Mouse (Mus musculus) left cerebral cortex, adult 9 months (tissue): ENCODE data around the gene Aebp2.

Source experiments
- DNase-seq, 2 experiments: peaks; one replicate each; pipeline ENCODE4 v3.0.0; 2022; ENCODE audit warnings: low spot score in 2 of 2

The Aebp2 gene

GRCm38 (mm10) chr6:140606534-140606933 is 15.9 kb upstream of the Aebp2 start:
- DNase-seq: no peak

GRCm38 (mm10) chr6:140608666-140609065 is 13.8 kb upstream of the Aebp2 start:
- no peak for DNase-seq

- DNase-seq: no peak
These were observed 12.9 kb upstream of the Aebp2 start for GRCm38 (mm10) chr6:140609533-140609932.

- no peak for DNase-seq
These were observed 12.3 kb upstream of the Aebp2 start for GRCm38 (mm10) chr6:140610117-140610516.

- DNase-seq: no peak
These were observed 11.2 kb upstream of the Aebp2 start for GRCm38 (mm10) chr6:140611282-140611681.

GRCm38 (mm10) chr6:140611893-140612473 is 10.5 kb upstream of the Aebp2 start:
- no peak for DNase-seq

- DNase-seq: no peak
These were observed 8.6 kb upstream of the Aebp2 start for GRCm38 (mm10) chr6:140613822-140614221.

- DNase-seq: no peak
These were observed 7.8 kb upstream of the Aebp2 start for GRCm38 (mm10) chr6:140614711-140615110.

GRCm38 (mm10) chr6:140620531-140621349 is 1.7 kb upstream of the Aebp2 start:
- no peak for DNase-seq

- no peak for DNase-seq
These were observed 841 bp upstream of the Aebp2 start for GRCm38 (mm10) chr6:140621622-140622021.

- peak; percentile 86 to 94 for DNase-seq
These were observed 998 bp downstream of the Aebp2 start for GRCm38 (mm10) chr6:140623226-140624095.

- peak in 1 of 2 experiments; percentile 21 for DNase-seq
These were observed 1.9 kb downstream of the Aebp2 start for GRCm38 (mm10) chr6:140624096-140625051.

GRCm38 (mm10) chr6:140629176-140629859 is 6.9 kb downstream of the Aebp2 start:
- DNase-seq: no peak

GRCm38 (mm10) chr6:140630306-140630705 is 7.8 kb downstream of the Aebp2 start:
- no peak for DNase-seq

GRCm38 (mm10) chr6:140633616-140634015 is 11.2 kb downstream of the Aebp2 start:
- DNase-seq: no peak

- DNase-seq: no peak
These were observed 13.8 kb downstream of the Aebp2 start for GRCm38 (mm10) chr6:140636290-140636689.

- no peak for DNase-seq
These were observed 19.5 kb downstream of the Aebp2 start for GRCm38 (mm10) chr6:140642010-140642409.

GRCm38 (mm10) chr6:140642655-140643054 is 20.2 kb downstream of the Aebp2 start:
- DNase-seq: no peak

GRCm38 (mm10) chr6:140645931-140646330 is 23.5 kb downstream of the Aebp2 start:
- DNase-seq: no peak

- no peak for DNase-seq
These were observed 24.4 kb downstream of the Aebp2 start for GRCm38 (mm10) chr6:140646892-140647291.

GRCm38 (mm10) chr6:140649812-140650211 is 27.3 kb downstream of the Aebp2 start:
- DNase-seq: no peak
